Mouse (Mus musculus) thymus, adult 2 months (tissue): ENCODE data around the gene Dner.

Experiments
- CTCF ChIP-seq: fragments of 200-500 bp; IDR thresholded peaks from 2 replicates; pipeline ENCODE4 v1.5.1; 2012; ENCODE audit warnings: mild to moderate bottlenecking, control low read depth, low read length, moderate library complexity, borderline replicate concordance; ENCODE audit not compliant: control insufficient read depth, poor library complexity, insufficient read depth; ENCODE audit errors: extremely low read depth
- POLR2A ChIP-seq: fragments of 200-500 bp; IDR thresholded peaks from 2 replicates; pipeline ENCODE4 v1.6.1; 2012; ENCODE audit warnings: mild to moderate bottlenecking, low read length, control low read depth, moderate library complexity; ENCODE audit not compliant: control insufficient read depth, poor library complexity, insufficient read depth; ENCODE audit errors: extremely low read depth

- TF ChIP-seq POLR2A = no peak
- TF ChIP-seq CTCF = no peak
Observed at GRCm38 (mm10) chr1:84536069-84536468, 160.0 kb downstream of the Dner start.
